Mouse (Mus musculus) liver, adult 2 months (tissue): ENCODE data around the gene Arl15.

Source experiments
- CTCF ChIP-seq: fragments of 200-500 bp; IDR thresholded peaks from 2 replicates; pipeline ENCODE4 v1.5.1; 2011; ENCODE audit warnings: low read depth, low read length, control low read depth
- POLR2A ChIP-seq: fragments of 200-500 bp; IDR thresholded peaks from 2 replicates; pipeline ENCODE4 v1.6.1; 2011; ENCODE audit warnings: low read length, control low read depth; ENCODE audit not compliant: insufficient read depth; ENCODE audit errors: extremely low read depth

DNA sequence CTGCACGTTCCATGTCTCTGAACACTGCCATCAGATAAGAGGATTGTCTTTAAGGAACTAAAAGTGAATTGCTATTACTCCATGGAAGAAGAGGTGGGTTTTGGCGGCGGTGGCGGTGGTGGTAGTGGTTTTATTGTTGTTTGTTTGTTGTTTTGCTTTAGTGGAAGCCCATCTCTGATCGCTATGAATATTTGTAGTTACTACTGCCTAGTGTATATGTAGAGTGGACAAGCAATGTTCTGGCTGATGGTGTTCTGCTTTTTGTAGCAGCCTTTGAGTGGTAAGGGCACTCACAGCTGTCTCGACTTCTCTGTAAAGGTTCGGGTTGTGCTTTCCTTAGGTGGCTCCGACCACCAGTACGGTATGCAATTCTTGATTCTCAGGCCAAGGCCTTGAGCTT is 327.3 kb downstream of the Arl15 start:
- TF ChIP-seq CTCF (no peak), POLR2A (no peak)
